Mouse (Mus musculus) spleen, adult 2 months (tissue): ENCODE data around the gene Rab9.

Source experiments
- CTCF ChIP-seq: fragments of 200-500 bp; IDR thresholded peaks from 2 replicates; pipeline ENCODE4 v1.5.1; 2011; ENCODE audit warnings: mild to moderate bottlenecking, inconsistent platforms; ENCODE audit not compliant: insufficient read depth, insufficient read length, insufficient replicate concordance; ENCODE audit errors: extremely low read depth
- POLR2A ChIP-seq: fragments of 200-500 bp; IDR thresholded peaks from 2 replicates; pipeline ENCODE4 v1.6.1; 2011; ENCODE audit warnings: low read depth, low read length, inconsistent platforms

- TF ChIP-seq CTCF (no peak), POLR2A (no peak)
These were observed 37.0 kb upstream of the Rab9 start for GRCm38 (mm10) chrX:166516631-166517030.
